Mouse (Mus musculus) monocyte, adult 5-6 weeks (primary cell): ENCODE results near the gene Tcp10b. TPM values are rescaled to one million over a fixed set of nuclear protein-coding genes. Genes with fewer than 3 reads are reported as not detected.
"Not testable (repeated sequence)": the region's sequence is repeated elsewhere in the genome, so short reads cannot be mapped to it uniquely, and the experiment has no call there.

Experiments used
- ATAC-seq: fragments of 153-309, 156-312 bp; replicated peaks from 2 replicates; pipeline ENCODE4 v1.8.0; 2017; ENCODE audit warnings: mild to moderate bottlenecking; ENCODE audit not compliant: low TSS enrichment, insufficient number of reproducible peaks, severe bottlenecking, poor library complexity, low FRiP score
- total RNA-seq: library from RNA; stranded (forward); fragments of 200-1000, 200-491, 200-594 nt; gene quantifications from 3 replicates; pipeline ENCODE4 v1.2.3, GENCODE M21; 2017

The Tcp10b gene
- total RNA-seq, result 0.85 TPM in 1 of 3 replicates, not detected in the others

DNA sequence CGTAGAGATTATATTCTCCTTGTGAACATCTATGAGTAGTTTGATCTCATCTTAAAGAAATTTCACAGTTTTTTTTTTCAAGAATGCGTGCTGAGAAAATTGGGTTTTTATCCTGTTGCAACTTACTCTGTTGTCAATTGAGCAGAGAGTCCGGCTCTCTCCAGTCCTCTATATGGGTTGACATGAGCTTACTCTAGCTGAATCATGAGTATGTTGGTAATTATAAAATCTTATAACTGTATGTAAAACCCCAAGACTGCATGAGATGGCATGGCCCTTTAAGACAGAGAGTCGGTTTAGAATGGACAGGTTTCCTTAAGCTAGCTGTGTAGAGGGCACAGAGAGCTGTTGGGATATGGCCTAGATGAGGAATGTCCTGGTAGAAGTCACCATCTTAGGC, at the start of gene Tcp10b:
TSS of gene Tcp10b (plus strand) at position 301 of the 400 bp plus-strand sequence.
- not testable (repeated sequence) for ATAC-seq

DNA sequence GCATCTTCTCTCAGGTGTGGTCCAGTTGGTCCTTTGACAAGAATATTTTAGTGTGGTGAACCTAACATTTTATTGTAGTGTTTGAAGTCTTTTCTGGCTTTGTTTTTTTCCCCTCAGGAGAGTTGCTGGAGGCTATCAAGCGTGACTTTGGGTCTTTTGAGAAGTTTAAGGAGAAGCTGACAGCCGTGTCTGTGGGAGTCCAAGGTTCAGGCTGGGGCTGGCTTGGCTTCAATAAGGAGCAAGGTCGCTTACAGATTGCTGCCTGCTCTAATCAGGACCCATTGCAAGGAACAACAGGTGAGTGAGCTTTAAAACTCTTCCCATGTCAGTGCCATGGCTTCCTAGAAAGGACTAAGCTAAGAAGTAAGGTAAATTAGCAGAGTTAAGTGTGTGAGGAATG, 47.6 kb upstream of the Tcp10b start:
- no peak for ATAC-seq

- peak; percentile 28 for ATAC-seq
These were observed 24.2 kb upstream of the Tcp10b start for GRCm38 (mm10) chr17:13036627-13037192.

- peak; percentile 64 for ATAC-seq
These were observed 16.8 kb upstream of the Tcp10b start for GRCm38 (mm10) chr17:13043846-13044673.

GRCm38 (mm10) chr17:13052124-13052813, 8.6 kb upstream of the Tcp10b start, which contains the start of gene Gpr31b:
Gpr31b (minus strand) TSS chr17:13052296.
- ATAC-seq, result peak; percentile 67

DNA sequence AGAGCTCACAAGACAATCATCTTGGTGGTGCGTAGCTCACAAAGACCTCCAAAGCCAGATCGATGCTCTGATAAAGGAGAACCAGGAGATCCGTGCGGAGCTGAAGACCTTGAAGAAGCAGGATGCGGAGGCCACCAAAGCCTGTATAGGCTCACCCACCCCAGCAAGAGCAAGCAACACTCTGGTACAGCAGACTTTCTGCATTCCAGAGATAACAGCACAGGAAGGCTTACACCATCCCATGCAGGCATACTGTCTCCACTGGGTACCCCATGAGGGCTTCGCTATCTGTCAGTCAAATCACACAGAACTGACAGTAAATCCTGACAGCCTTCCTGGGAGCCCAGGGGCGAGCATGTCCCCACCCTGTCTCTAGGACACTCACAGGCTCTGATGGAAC, 2.0 kb downstream of the Tcp10b start:
- ATAC-seq, result not testable (repeated sequence)

- ATAC-seq, result 0 out of 2 replicates have a peak, but pooled peaks have one; percentile 20
These were observed 7.0 kb downstream of the Tcp10b start for GRCm38 (mm10) chr17:13067864-13068385.

GRCm38 (mm10) chr17:13069227-13069626, 8.3 kb downstream of the Tcp10b start:
- not testable (repeated sequence) for ATAC-seq

DNA sequence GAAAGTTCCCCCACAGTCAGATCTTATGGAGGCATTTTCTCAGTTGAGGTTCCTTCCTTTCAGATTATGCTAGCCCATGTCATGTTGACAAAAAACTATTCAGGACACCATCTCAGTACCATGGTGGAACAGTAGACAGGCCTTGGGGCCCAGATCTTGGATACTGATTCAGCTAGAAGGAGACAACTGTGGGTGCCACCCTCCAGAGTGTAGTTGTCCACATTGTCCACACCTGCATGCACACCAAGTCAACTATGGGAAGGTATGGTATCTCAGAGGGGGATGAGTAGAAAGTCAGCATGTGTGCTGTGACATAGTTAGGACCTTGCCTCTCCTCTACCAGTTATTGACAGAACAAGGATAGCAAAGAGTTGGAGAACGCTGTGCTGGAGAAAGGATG, 30.6 kb downstream of the Tcp10b start:
- ATAC-seq, result not testable (repeated sequence)

GRCm38 (mm10) chr17:13092100-13092764, 31.3 kb downstream of the Tcp10b start:
- not testable (repeated sequence) for ATAC-seq

GRCm38 (mm10) chr17:13092960-13093359, 32.1 kb downstream of the Tcp10b start:
- ATAC-seq, result peak; percentile 33; the same call in 1 of the 2 replicates

DNA sequence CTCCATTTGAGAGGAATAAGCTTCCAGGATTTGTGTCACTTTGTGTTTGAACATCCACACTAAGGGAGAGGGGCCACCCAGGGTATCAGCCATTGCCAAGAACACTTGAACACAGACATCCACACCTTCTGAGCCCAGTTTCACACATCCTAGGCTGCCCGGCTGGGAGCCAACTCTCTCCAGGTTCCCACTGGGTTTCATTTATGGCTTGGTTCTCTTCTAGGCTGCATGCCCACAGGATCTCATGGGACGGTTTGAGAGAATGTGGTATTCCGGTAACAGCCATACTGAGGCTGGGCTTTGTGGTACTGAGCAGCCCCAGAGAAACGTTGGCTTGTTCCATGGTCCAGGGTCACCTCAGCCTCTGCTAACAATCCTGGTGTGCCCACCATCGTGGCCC, 45.7 kb downstream of the Tcp10b start:
- ATAC-seq, result not testable (repeated sequence)

DNA sequence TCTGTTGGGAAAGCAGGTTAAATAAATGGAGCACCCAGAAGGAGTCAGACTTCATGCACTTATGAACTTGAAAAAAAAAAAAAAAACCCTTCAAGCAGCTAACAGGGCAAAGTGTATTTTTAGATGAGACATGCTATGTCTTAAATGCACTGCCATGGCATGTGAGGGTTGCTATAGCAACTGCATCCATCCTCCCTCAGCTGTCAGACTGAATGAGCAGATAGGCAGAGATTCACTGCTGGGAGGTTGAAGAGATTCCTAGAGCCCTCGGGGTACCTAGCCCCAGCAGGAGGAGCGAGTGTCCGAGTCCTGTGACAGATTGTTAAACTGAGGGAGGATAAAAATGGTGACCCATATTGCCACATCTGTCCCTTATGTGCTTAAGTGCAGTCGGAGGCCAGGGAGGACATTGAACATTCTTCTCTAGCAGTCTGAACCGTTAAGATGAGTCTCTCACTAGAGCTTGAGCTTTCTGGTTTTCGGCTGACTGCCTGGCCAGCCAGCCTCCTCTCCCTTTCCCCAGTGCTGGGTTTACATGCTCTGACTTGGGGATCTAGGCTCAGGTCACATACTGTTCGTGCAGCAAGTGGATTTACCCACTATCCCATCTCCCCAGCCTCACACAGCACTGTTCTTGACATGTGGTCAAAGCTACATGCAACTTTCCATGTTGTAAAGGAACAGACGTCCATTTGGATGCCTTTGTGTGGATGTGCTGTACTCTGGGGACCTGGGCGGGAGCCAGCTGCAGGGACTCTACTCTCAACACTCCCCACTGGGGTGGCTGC, 51.8 kb downstream of the Tcp10b start:
- not testable (repeated sequence) for ATAC-seq

DNA sequence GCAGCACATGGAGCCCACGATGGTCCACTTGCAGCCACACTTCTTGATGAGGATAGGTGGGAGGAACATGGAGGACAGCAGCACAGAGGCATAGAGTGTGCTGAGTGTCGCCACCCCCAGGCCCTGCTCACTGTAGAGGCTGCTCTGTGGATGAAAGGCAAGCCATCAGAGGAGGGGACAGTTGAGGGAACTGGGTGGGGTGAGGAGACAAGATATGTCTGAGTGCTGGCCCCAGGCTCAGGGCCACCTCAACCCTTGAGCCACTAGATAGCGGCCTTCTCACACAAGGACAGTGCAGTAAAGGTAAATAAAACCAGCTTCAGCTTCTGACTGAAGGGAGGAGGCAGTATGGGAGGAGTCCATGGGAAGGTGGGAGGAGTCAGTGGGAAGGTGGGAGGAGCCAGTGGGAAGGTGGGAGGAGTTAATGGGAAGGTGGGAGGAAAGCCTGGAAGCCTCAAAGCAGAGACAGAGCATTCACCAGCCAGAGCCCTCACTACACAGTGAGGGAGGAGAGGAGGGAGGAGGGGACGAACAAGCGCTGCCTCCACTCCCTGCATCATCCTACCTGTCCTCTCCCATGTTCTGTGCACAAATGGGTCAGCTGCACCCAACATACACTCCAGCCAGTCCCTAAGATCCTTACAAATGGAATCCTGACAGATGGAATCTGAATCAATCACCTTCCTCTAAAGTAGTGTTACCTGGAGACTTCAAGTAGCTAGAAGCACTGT, 62.6 kb downstream of the Tcp10b start:
- ATAC-seq, result peak; percentile 14; the same call in 1 of the 2 replicates

- ATAC-seq, result not testable (repeated sequence)
These were observed 63.3 kb downstream of the Tcp10b start for GRCm38 (mm10) chr17:13124241-13124640.

GRCm38 (mm10) chr17:13129324-13129723, 68.4 kb downstream of the Tcp10b start:
- ATAC-seq, result not testable (repeated sequence)

GRCm38 (mm10) chr17:13129737-13130465, 69.0 kb downstream of the Tcp10b start:
- not testable (repeated sequence) for ATAC-seq
